Mouse (Mus musculus): ENCODE measurements around the gene Gm11444. TPM values are rescaled to one million over a fixed set of nuclear protein-coding genes. Genes with fewer than 3 reads are reported as not detected.

Gm11444 gene
- polyA plus RNA-seq, 2 experiments = not detected

DNA sequence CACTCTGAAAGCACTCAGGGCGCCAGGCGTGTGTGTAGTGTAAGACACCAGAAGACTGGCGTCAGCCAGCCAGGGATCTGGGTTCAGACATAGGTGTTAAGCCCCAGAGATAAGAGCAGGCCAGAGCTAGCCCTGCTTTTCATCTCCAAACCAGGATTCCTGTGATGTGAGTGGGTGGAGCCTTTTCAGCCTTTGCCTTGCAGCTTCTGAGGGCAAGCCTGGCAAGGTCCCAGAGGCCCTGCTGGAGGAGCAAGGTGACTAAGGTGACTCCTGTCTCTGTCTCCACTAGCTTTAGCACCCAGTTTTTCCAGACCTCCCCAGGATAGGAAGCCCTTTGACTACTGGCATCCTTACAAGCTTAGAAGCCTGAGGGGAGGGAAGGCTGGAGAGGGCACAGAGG lies 31.7 kb downstream of the Gm11444 start:
- ATAC-seq (ENCODE audit: insufficient read depth) = no peak
- H3K4me2 ChIP-seq (ENCODE audit: low read depth) = no peak overlapping the region
- DNase-seq (ENCODE audit: low read depth in 3 of 3, low spot score in 3 of 3) = no peak
- no peaks in the 10 kb centered on the region for H3K36me3 ChIP-seq (replicated peaks; ENCODE audit: control insufficient read depth, insufficient read depth, low read depth)
- peaks cover 2 to 3% of the 10 kb centered on the region in 2 experiments; a peak in 2 of 4 replicates for H3K4me1 ChIP-seq (replicated peaks; ENCODE audit: control insufficient read depth in 2 of 2, insufficient read depth in 2 of 2, low read length in 1 of 2)
- H3K27me3 ChIP-seq (ENCODE audit: control insufficient read depth, insufficient read depth, low read length) = no peaks in the 10 kb centered on the region
- no peaks in the 10 kb centered on the region for H3K9me3 ChIP-seq (ENCODE audit: control insufficient read depth, low read length)
- no peak overlapping the region for H3K27ac ChIP-seq
- TF ChIP-seq CTCF (IDR thresholded peaks at IDR 0.05; ENCODE audit: low read depth) (no peak), EP300 (IDR thresholded peaks at IDR 0.05; ENCODE audit: low read depth) (no peak)
- no peak overlapping the region for H3K4me3 ChIP-seq (ENCODE audit: insufficient read depth in 1 of 2, low read depth in 2 of 2, low read length in 2 of 2)
- H3K9ac ChIP-seq (replicated peaks) = no peak overlapping the region
- 59% methylated on average over 3 of the region's 3 CpGs for WGBS (ENCODE audit: insufficient replicate concordance)

DNA sequence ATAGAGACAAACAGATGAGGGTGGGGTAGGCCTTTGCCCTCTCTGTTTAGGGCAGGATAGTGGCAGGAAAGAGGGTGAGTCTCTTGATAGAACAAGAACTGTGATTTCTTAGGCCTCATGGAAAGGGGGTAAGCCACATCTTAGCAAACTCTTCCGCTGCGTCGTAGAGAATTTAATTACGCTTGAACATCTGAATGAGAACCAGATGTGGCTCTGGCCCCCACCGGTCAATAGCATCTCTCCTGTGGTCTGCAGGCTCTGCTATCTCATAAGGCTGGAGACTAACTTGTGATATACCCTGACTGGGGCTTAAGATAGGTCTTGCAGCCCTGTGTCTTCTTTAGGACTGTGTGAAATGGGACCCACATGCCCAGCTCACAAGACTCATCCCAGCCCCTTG lies 33.7 kb downstream of the Gm11444 start:
- Histone ChIP-seq H3K9me3 (ENCODE audit: control insufficient read depth, low read length) (no peaks in the 10 kb centered on the region), H3K4me1 (replicated peaks; ENCODE audit: control insufficient read depth in 2 of 2, insufficient read depth in 2 of 2, low read length in 1 of 2) (peaks cover 0 to 3% of the 10 kb centered on the region in 2 experiments; a peak in 1 of 4 replicates), H3K27me3 (ENCODE audit: control insufficient read depth, insufficient read depth, low read length) (no peaks in the 10 kb centered on the region), H3K4me3 (ENCODE audit: insufficient read depth in 1 of 2, low read depth in 2 of 2, low read length in 2 of 2) (no peak overlapping the region), H3K27ac (no peak overlapping the region), H3K36me3 (replicated peaks; ENCODE audit: control insufficient read depth, insufficient read depth, low read depth) (no peaks in the 10 kb centered on the region), H3K4me2 (ENCODE audit: low read depth) (no peak overlapping the region), H3K9ac (replicated peaks) (no peak overlapping the region)
- TF ChIP-seq CTCF (IDR thresholded peaks at IDR 0.05; ENCODE audit: low read depth) = no peak
- TF ChIP-seq EP300 (IDR thresholded peaks at IDR 0.05; ENCODE audit: low read depth) = no peak
- DNase-seq (ENCODE audit: low read depth in 3 of 3, low spot score in 3 of 3) = no peak
- ATAC-seq (ENCODE audit: insufficient read depth) = no peak
- 72% methylated on average over 5 of the region's 5 CpGs for WGBS (ENCODE audit: insufficient replicate concordance)

DNA sequence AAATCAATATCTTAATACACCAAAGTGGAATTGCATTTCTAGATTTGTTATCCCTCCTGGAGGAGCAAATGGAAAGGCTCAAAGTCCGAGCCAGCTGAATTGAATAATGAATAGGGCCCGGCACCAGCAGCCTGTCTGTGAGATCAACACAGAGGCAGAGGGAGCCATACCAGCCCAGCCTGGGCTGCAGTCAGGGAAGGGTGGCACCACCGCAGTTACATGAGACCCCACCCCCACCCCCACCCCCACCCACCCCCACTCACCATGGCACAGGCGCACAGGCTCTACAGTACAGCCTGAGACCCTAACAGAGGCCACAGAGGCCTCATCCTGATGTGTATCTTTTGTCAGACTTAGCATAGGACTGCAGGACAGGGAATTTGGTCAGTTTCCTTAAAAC lies 35.5 kb downstream of the Gm11444 start:
- H3K4me3 ChIP-seq (ENCODE audit: insufficient read depth in 1 of 2, low read depth in 2 of 2, low read length in 2 of 2) = no peak overlapping the region
- no peak for DNase-seq (ENCODE audit: low read depth in 3 of 3, low spot score in 3 of 3)
- H3K27ac ChIP-seq = no peak overlapping the region
- H3K27me3 ChIP-seq (ENCODE audit: control insufficient read depth, insufficient read depth, low read length) = no peaks in the 10 kb centered on the region
- no peak overlapping the region for H3K9ac ChIP-seq (replicated peaks)
- no peak for TF ChIP-seq EP300 (IDR thresholded peaks at IDR 0.05; ENCODE audit: low read depth)
- TF ChIP-seq CTCF (IDR thresholded peaks at IDR 0.05; ENCODE audit: low read depth) = no peak
- ATAC-seq (ENCODE audit: insufficient read depth) = no peak
- H3K4me1 ChIP-seq (replicated peaks; ENCODE audit: control insufficient read depth in 2 of 2, insufficient read depth in 2 of 2, low read length in 1 of 2) = peaks cover 0 to 5% of the 10 kb centered on the region in 2 experiments; a peak in 2 of 4 replicates
- H3K36me3 ChIP-seq (replicated peaks; ENCODE audit: control insufficient read depth, insufficient read depth, low read depth) = no peaks in the 10 kb centered on the region
- H3K9me3 ChIP-seq (ENCODE audit: control insufficient read depth, low read length) = no peaks in the 10 kb centered on the region
- 55% methylated on average over 4 of the region's 4 CpGs for WGBS (ENCODE audit: insufficient replicate concordance)
- H3K4me2 ChIP-seq (ENCODE audit: low read depth) = no peak overlapping the region

DNA sequence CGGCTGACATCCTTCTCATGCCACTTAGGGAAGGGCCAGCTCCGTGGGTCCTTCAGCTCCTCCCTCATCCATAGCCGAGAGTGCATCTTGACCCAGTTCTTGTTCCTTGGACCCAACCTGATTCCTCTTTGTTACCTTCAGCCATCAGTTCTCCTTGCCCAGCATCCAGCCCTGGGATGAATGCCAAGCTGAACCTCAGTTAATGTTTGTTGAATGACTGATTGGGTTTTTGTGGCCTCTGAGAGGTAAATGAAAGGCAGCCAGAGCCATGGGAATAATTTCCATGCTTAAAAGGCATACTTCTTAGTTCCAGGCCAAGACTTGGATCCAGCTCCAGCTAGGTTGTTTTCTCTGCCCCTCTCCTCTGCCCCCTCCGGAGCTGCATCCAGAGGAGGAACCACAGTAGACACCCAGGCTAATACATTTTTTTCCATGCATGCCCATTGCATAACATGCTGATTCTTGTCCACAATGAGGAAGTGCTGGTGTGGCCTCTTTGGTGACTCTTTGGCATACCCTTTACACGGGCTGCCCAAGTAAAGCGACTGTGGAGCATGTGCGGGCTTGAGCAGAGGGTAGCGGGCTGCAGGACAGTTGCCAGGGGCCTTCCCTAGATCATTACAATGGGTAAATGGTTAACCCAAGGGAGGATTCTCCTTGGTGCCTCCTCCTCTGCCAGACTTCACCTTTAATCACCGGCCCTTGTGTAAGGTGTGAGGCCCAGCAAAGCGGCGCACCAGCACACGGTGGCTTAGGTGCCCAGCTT lies 37.7 kb downstream of the Gm11444 start:
- H3K27ac ChIP-seq = no peak overlapping the region
- ATAC-seq (ENCODE audit: insufficient read depth) (no peak), DNase-seq (ENCODE audit: low read depth in 3 of 3, low spot score in 3 of 3) (no peak)
- no peak overlapping the region for H3K4me3 ChIP-seq (ENCODE audit: insufficient read depth in 1 of 2, low read depth in 2 of 2, low read length in 2 of 2)
- H3K4me1 ChIP-seq (replicated peaks; ENCODE audit: control insufficient read depth in 2 of 2, insufficient read depth in 2 of 2, low read length in 1 of 2) = peaks cover 0 to 5% of the 10 kb centered on the region in 2 experiments; a peak in 2 of 4 replicates
- H3K36me3 ChIP-seq (replicated peaks; ENCODE audit: control insufficient read depth, insufficient read depth, low read depth) = no peaks in the 10 kb centered on the region
- WGBS (ENCODE audit: insufficient replicate concordance) = 63% methylated on average over 12 of the region's 12 CpGs
- no peak overlapping the region for H3K9ac ChIP-seq (replicated peaks)
- H3K4me2 ChIP-seq (ENCODE audit: low read depth) = no peak overlapping the region
- H3K27me3 ChIP-seq (ENCODE audit: control insufficient read depth, insufficient read depth, low read length) = no peaks in the 10 kb centered on the region
- H3K9me3 ChIP-seq (ENCODE audit: control insufficient read depth, low read length) = no peaks in the 10 kb centered on the region
- TF ChIP-seq CTCF (IDR thresholded peaks at IDR 0.05; ENCODE audit: low read depth) (no peak), EP300 (IDR thresholded peaks at IDR 0.05; ENCODE audit: low read depth) (no peak)

DNA sequence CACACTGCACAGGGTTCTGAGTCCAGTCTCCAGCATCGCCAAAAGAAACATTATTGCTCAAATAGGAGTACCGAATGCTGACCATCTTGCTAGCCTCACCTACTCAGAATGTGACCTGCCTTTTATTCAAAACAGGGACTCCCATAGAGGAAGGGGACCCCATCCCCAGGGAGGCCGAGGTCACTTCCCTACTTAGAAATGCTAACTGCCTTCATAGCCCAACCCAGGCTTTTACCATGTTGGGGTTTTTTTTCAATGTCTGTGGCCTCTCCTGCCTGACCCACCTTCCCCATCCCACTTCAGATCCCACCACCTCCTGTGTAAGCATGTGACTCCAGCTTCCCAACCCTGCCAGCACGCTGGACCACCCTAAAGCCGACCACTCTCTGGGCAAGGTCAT lies 38.5 kb downstream of the Gm11444 start:
- no peak for ATAC-seq (ENCODE audit: insufficient read depth)
- DNase-seq (ENCODE audit: low read depth in 3 of 3, low spot score in 3 of 3) = no peak
- H3K9me3 ChIP-seq (ENCODE audit: control insufficient read depth, low read length) = no peaks in the 10 kb centered on the region

More for the DNA sequence above, 38.5 kb downstream of the Gm11444 start:
- H3K27me3 ChIP-seq (ENCODE audit: control insufficient read depth, insufficient read depth, low read length) = no peaks in the 10 kb centered on the region
- no peak overlapping the region for H3K27ac ChIP-seq
- TF ChIP-seq EP300 (IDR thresholded peaks at IDR 0.05; ENCODE audit: low read depth) = no peak
- no peak for TF ChIP-seq CTCF (IDR thresholded peaks at IDR 0.05; ENCODE audit: low read depth)
- peaks cover 0 to 5% of the 10 kb centered on the region in 2 experiments; a peak in 2 of 4 replicates for H3K4me1 ChIP-seq (replicated peaks; ENCODE audit: control insufficient read depth in 2 of 2, insufficient read depth in 2 of 2, low read length in 1 of 2)
- no peak overlapping the region for H3K4me2 ChIP-seq (ENCODE audit: low read depth)
- WGBS (ENCODE audit: insufficient replicate concordance) = 72% methylated on average over 5 of the region's 5 CpGs
- H3K36me3 ChIP-seq (replicated peaks; ENCODE audit: control insufficient read depth, insufficient read depth, low read depth) = no peaks in the 10 kb centered on the region
- H3K4me3 ChIP-seq (ENCODE audit: insufficient read depth in 1 of 2, low read depth in 2 of 2, low read length in 2 of 2) = no peak overlapping the region
- H3K9ac ChIP-seq (replicated peaks) = no peak overlapping the region
